Mouse (Mus musculus): ENCODE data around the gene Ppp2r2c. TPM values are rescaled to one million over a fixed set of nuclear protein-coding genes. Genes with fewer than 3 reads are reported as not detected.

Gene Ppp2r2c
- 0.60 TPM in 1 of 2 replicates, not detected in the other for polyA plus RNA-seq (2011; ENCODE audit: insufficient read depth, insufficient read length, low replicate concordance, missing spikeins)

DNA sequence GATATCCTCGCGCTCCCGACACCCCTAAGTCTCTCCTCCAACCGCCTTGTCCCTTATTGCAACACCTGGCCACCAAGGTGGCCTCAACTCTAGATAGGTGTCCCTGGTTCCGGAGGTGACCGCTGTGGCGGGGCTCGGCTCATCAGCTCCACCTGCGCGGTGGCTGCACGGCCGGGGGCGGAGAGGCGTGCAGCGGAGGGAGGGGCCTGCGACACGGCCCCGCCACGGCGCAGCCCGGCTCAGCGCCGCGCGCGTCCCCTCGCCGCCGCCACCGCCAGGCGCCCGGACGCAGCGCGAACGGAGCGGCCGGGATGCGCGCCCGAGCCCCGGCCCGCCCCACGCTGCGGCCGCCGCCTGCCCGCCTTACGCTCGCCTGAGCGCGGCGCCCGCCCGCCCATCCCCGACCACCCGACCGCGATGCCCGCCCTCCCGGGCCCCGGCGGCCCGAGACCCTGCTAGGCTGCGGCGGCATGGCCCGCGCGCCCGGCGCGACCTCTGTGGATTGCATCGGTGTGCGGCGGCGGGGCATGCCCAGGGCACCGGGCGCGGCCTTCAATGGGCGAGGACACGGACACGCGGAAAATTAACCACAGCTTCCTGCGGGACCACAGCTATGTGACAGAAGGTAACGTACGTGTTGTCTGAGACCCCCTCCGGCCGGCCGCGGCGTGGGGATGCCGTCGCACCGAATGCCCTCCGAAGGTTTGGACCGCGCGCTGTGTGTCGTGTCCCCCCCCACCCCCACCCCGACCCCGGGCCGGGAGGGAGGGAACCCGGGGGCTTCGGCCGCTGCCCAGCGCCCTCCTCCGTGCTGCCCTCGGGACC, at the start of gene Ppp2r2c:
Ppp2r2c (plus strand) TSS at position 248 of the 825 bp plus-strand sequence.
- no peaks in the 10 kb centered on the region for H3K4me1 ChIP-seq (ENCODE audit: control insufficient read depth, insufficient read depth, low read length)
- WGBS, result 4% methylated on average over 100 of the region's 108 CpGs
- no peak within 1 kb of the TSS for H3K27ac ChIP-seq (ENCODE audit: control insufficient read depth, insufficient read depth, low read depth, low read length, poor library complexity)
- H3K4me3 ChIP-seq (replicated peaks; ENCODE audit: control insufficient read depth, low read depth, low read length), result no peak within 1 kb of the TSS
- TF ChIP-seq CTCF (IDR thresholded peaks at IDR 0.05; ENCODE audit: control insufficient read depth, insufficient read depth, low read length), result no peak
- TF ChIP-seq POLR2A (IDR thresholded peaks at IDR 0.05; ENCODE audit: borderline replicate concordance, control insufficient read depth, low read depth, low read length), result no peak

DNA sequence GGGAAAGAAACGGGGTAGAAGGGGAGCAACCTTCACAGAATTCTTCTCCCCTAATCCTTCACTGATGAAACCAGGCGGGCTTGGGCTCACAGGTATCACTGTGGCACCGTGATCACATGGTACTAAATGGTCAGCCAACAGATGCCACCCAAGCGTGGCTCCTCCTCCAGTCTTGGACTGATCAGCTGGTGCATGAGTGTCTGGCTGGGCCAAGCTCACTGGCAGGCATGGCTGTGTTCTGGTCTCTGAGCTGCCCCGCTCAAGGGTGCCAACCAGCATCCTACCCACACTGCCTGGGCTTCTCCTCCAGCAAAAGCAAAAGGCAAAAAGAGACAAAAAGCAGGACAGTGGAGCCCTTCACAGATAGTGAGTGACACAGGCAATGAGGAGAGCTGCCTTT, 48.6 kb upstream of the Ppp2r2c start:
- no peak for TF ChIP-seq POLR2A (IDR thresholded peaks at IDR 0.05; ENCODE audit: borderline replicate concordance, control insufficient read depth, low read depth, low read length)
- no peak for TF ChIP-seq CTCF (IDR thresholded peaks at IDR 0.05; ENCODE audit: control insufficient read depth, insufficient read depth, low read length)
- no peaks in the 10 kb centered on the region; the same call in 1 of the 2 replicates for H3K4me1 ChIP-seq (ENCODE audit: control insufficient read depth, insufficient read depth, low read length)
- WGBS, result 92% methylated on average over 5 of the region's 5 CpGs
- no peak overlapping the region for H3K4me3 ChIP-seq (replicated peaks; ENCODE audit: control insufficient read depth, low read depth, low read length)
- H3K27ac ChIP-seq (ENCODE audit: control insufficient read depth, insufficient read depth, low read depth, low read length, poor library complexity), result no peak overlapping the region

DNA sequence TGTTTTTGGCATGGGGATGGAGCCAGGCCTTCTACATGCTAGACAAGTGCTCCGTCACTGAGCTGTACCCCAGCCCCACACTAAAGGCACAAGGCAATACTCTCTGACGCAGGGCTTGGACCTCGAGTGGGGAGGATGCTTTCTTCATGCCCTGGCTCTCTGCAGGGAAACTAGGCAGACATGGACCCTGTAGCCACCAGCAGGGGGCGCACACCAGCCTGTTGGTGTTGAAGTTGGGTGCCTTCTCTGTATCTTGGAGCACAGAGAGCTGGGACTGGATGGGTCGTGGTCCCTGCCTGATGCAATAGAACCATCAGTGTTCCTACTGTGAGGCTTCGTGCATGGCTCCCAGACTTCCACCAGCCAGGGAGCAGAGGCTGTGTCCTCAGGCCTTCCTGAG, 48.2 kb upstream of the Ppp2r2c start:
- no peaks in the 10 kb centered on the region for H3K4me1 ChIP-seq (ENCODE audit: control insufficient read depth, insufficient read depth, low read length)
- H3K27ac ChIP-seq (ENCODE audit: control insufficient read depth, insufficient read depth, low read depth, low read length, poor library complexity), result no peak overlapping the region
- WGBS, result 64% methylated on average over 6 of the region's 6 CpGs
- H3K4me3 ChIP-seq (replicated peaks; ENCODE audit: control insufficient read depth, low read depth, low read length), result no peak overlapping the region
- TF ChIP-seq POLR2A (IDR thresholded peaks at IDR 0.05; ENCODE audit: borderline replicate concordance, control insufficient read depth, low read depth, low read length) (no peak), CTCF (IDR thresholded peaks at IDR 0.05; ENCODE audit: control insufficient read depth, insufficient read depth, low read length) (peak; percentile 86)

DNA sequence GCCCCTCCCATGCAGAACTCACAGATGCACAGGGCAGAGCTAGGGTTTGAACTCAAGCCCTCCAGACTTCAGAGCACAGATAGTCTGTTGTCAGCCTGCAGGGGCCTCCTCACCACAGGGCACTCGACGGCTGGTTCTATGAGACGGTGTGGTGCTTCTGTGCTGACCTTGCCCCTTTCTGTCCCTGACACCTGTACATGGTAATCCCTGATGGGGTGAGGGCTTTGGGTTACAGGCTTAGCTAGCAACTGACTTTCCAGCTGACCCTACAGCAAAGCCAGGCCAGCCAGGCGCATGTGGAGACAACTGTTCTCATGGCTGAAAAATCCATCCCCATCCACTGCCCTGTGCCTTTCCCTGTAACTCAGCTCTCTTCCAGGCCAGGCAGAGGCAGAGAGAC, 45.4 kb upstream of the Ppp2r2c start:
- Histone ChIP-seq H3K4me3 (replicated peaks; ENCODE audit: control insufficient read depth, low read depth, low read length) (no peak overlapping the region), H3K4me1 (ENCODE audit: control insufficient read depth, insufficient read depth, low read length) (no peaks in the 10 kb centered on the region), H3K27ac (ENCODE audit: control insufficient read depth, insufficient read depth, low read depth, low read length, poor library complexity) (no peak overlapping the region; the same call in 1 of the 2 replicates)
- WGBS, result 97% methylated on average over 4 of the region's 4 CpGs
- TF ChIP-seq POLR2A (IDR thresholded peaks at IDR 0.05; ENCODE audit: borderline replicate concordance, control insufficient read depth, low read depth, low read length) (no peak), CTCF (IDR thresholded peaks at IDR 0.05; ENCODE audit: control insufficient read depth, insufficient read depth, low read length) (no peak)

DNA sequence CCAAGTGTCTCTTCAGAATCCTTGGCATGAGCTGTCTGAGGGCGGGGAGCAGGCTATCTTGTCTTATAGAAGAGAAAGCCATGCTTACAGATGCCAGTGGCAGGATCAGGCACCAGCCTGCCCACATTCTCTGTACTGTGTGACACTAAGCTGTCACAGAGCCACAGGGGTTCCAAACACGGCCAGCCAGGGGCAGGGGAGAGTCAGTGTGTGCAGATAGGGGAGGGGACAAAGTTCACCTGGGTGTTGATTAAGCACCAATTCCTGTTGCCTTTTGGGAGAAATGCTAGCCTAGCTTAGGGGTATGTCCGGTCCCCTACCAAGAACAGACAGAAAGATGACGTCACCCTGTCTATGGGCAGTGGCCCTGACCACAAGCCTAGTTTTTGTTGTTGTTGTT, 39.2 kb upstream of the Ppp2r2c start:
- H3K27ac ChIP-seq (ENCODE audit: control insufficient read depth, insufficient read depth, low read depth, low read length, poor library complexity), result no peak overlapping the region
- TF ChIP-seq CTCF (IDR thresholded peaks at IDR 0.05; ENCODE audit: control insufficient read depth, insufficient read depth, low read length), result no peak
- TF ChIP-seq POLR2A (IDR thresholded peaks at IDR 0.05; ENCODE audit: borderline replicate concordance, control insufficient read depth, low read depth, low read length), result no peak
- no peak overlapping the region for H3K4me3 ChIP-seq (replicated peaks; ENCODE audit: control insufficient read depth, low read depth, low read length)
- no peaks in the 10 kb centered on the region; the same call in 1 of the 2 replicates for H3K4me1 ChIP-seq (ENCODE audit: control insufficient read depth, insufficient read depth, low read length)
- 86% methylated on average over 4 of the region's 4 CpGs for whole genome bisulfite sequencing

DNA sequence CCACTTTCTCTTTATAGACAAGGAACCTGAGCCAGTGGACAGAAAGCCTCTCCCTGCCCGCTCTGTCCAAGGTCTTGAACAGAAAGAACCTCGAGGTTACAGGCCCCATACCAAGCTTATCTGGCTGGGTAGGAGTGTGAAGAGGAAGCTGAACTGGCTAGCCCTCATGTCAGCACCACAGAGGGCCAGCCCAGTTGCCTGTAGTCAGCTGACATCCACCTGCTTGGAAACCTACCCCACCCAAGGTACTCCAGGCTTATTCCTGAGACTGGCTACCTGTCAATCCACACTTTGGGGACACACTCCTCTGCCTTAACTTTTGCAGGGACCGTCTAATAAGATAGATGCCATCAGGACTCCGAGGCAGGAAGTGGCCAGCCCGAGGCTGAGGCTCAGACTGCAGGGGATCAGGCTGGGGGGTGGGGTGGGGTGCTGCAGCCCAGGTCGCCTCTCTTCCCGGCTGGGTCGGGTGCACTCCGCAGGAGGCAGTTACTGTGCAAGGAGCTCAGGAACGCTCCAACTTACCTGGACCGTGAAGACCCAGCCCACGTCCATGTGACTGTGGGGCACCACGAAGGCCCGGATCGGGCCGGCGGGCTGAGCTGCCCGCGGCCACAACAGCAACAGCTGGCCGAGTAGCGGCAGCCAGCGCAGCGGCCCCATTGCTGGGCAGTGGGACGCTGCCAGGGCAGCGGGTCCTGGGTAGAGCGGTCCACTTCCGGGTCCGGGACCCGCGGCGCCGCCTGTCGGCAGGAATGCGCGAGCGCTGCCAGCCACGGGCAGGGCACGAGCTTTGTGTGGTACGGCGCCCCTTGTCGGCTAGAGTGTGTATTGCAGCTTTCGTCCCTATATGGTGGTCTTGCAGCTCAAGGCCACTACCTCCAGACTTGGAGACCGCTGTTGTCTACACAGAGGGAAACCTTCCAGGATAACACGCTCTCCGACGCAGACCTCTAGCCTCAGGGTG, 38.1 kb upstream of the Ppp2r2c start, which contains the start of gene Man2b2:
Man2b2 (minus strand) TSS at position 741 of the 967 bp plus-strand sequence.
- peak; percentile 94 for TF ChIP-seq CTCF (IDR thresholded peaks at IDR 0.05; ENCODE audit: control insufficient read depth, insufficient read depth, low read length)
- TF ChIP-seq POLR2A (IDR thresholded peaks at IDR 0.05; ENCODE audit: borderline replicate concordance, control insufficient read depth, low read depth, low read length), result peak; percentile 77; the same call in 1 of the 2 replicates
- peak within 1 kb of the TSS; percentile 67 for H3K27ac ChIP-seq (ENCODE audit: control insufficient read depth, insufficient read depth, low read depth, low read length, poor library complexity)
- WGBS, result 2% methylated on average over 46 of the region's 46 CpGs
- H3K4me1 ChIP-seq (ENCODE audit: control insufficient read depth, insufficient read depth, low read length), result no peaks in the 10 kb centered on the region; the same call in 1 of the 2 replicates
- H3K4me3 ChIP-seq (replicated peaks; ENCODE audit: control insufficient read depth, low read depth, low read length), result peak within 1 kb of the TSS; percentile 73

DNA sequence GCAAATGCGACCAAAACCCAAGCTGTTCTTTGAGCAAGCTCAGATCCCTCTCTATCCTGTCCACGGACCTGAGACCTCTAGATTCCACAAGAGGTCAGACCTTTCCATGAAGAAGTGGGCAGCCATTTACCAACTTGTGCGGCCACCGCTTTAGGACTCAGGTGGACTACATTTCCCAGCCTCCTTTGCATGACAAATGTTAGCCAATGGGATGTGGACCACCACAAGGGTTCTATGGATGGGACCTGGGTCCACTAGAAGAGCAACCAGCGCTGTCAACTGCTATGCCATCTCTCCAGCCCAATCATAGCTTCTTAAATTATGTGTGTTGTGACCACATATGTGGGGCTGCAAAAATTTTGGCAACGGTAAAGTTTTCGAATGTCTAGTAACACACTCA, 37.0 kb upstream of the Ppp2r2c start:
- TF ChIP-seq POLR2A (IDR thresholded peaks at IDR 0.05; ENCODE audit: borderline replicate concordance, control insufficient read depth, low read depth, low read length) (no peak), CTCF (IDR thresholded peaks at IDR 0.05; ENCODE audit: control insufficient read depth, insufficient read depth, low read length) (no peak)
- no peak overlapping the region for H3K4me3 ChIP-seq (replicated peaks; ENCODE audit: control insufficient read depth, low read depth, low read length)
- no peaks in the 10 kb centered on the region; the same call in 1 of the 2 replicates for H3K4me1 ChIP-seq (ENCODE audit: control insufficient read depth, insufficient read depth, low read length)
- WGBS, result 58% methylated on average over 7 of the region's 7 CpGs
- no peak overlapping the region for H3K27ac ChIP-seq (ENCODE audit: control insufficient read depth, insufficient read depth, low read depth, low read length, poor library complexity)
